Mouse (Mus musculus) myocyte (in vitro differentiated cells): Measurements from ENCODE around the gene Tsr1.

Experiments used
- CEBPB ChIP-seq: IDR thresholded peaks from 2 replicates; pipeline ENCODE4 v1.6.1; 2011; ENCODE audit warnings: mild to moderate bottlenecking, moderate library complexity; ENCODE audit not compliant: poor library complexity, insufficient read depth, severe bottlenecking
- E2F4 ChIP-seq: IDR thresholded peaks from one replicate; pipeline ENCODE4 v1.6.1; 2011; ENCODE audit warnings: mild to moderate bottlenecking, control low read depth, moderate library complexity; ENCODE audit not compliant: insufficient read depth
- MAX ChIP-seq: IDR thresholded peaks from one replicate; pipeline ENCODE4 v1.6.1; 2011; ENCODE audit warnings: low read depth, mild to moderate bottlenecking, control low read depth
- POLR2A ChIP-seq: IDR thresholded peaks from one replicate; pipeline ENCODE4 v1.6.1; 2011; ENCODE audit warnings: low read depth, mild to moderate bottlenecking, control low read depth, moderate library complexity; ENCODE audit not compliant: insufficient read length
- POLR2AphosphoS2 ChIP-seq: IDR thresholded peaks from one replicate; pipeline ENCODE4 v1.6.1; 2011; ENCODE audit warnings: low read depth, control low read depth; ENCODE audit not compliant: insufficient read length
- TCF12 ChIP-seq: IDR thresholded peaks from one replicate; pipeline ENCODE4 v1.6.1; 2011; ENCODE audit warnings: mild to moderate bottlenecking, control low read depth; ENCODE audit not compliant: poor library complexity, insufficient read depth, severe bottlenecking
- TCF3 ChIP-seq: IDR thresholded peaks from one replicate; pipeline ENCODE4 v1.6.1; 2011; ENCODE audit warnings: low read depth, control low read depth; ENCODE audit not compliant: insufficient read length

DNA sequence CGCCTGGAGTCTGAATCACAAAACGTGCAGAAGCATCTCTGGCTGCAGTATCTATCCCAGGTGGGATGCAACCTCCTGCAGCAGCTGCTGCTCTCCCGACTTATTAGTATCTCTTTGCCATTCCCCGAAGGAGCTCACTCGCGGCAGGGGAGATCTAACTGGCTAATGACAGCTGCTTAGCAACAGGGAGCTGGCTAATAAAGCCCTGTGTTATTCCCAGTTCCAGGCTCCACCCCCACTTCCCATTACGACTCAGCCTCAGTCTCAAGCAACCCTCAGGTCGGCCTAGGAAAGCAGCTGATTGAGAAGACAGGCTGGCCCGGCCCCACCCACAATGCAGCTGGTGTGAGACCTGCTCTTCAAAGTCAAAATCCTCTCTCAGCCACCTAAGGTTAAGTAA, 21.1 kb upstream of the Tsr1 start:
- TF ChIP-seq POLR2A, result no peak
- TF ChIP-seq POLR2AphosphoS2, result no peak
- no peak for TF ChIP-seq MAX
- no peak for TF ChIP-seq CEBPB
- no peak for TF ChIP-seq TCF3
- no peak for TF ChIP-seq E2F4
- TF ChIP-seq TCF12, result no peak
